8 mouse cellular contexts compared by ENCODE assay signal in the genomic region with DNA sequence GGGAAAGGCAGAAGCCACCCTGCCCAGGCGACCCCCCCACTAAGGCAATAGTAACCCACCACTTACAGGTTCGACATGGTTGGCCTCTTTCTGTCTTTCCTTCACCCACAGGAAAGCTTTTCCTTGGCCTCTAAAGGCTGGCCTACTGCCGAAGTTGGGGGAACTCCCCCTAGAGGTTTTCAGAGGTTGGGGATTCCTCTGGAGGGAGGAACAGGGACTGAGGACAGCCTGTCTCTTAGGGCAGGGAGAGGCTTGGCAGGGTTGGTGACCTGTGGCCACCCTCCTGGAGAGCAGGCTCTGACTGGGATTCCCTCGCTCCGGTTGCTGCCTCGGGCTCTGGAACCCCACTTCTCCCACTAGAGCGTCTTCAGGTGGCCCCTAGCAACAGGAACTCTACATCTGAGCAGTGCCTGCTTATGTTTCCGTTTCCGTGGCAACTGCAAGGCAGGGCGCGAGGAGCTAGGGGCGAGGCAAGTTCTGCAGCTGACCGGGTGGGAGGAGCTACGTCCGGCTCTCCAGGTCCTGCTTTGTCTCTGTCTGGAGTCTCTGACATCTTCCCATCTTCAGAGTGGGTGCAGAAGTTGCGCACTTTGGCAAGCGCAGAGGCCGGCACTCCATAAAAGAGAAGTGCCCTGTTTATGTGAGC. TPM values are rescaled to one million over a fixed set of nuclear protein-coding genes. Genes with fewer than 3 reads are reported as not detected.
DNase-seq lines count a peak whose midpoint lies in the region; ATAC-seq and TF ChIP-seq lines count a peak whose summit lies in the region.

A gene (minus strand): TSS at position 303 of the 646 bp plus-strand sequence.

- no peak for TF ChIP-seq CTCF in liver, postnatal 0 days (IDR thresholded peaks at IDR 0.05; ENCODE audit: low read depth)

- peak; percentile 95 for ATAC-seq in frontal cortex, adult (ENCODE audit: low TSS enrichment)
- peak; percentile 36; the same call in 1 of the 2 replicates for ATAC-seq in liver, postnatal 0 days

- H3K27me3 ChIP-seq in liver, postnatal 0 days (ENCODE audit: insufficient read depth, low read length) = peaks cover 4% of the 10 kb centered on the region; the same call in 1 of the 2 replicates

- no peak within 1 kb of the TSS for H3K27ac ChIP-seq in liver, postnatal 0 days (ENCODE audit: low read depth)

- H3K9ac ChIP-seq in liver, postnatal 0 days (replicated peaks) = no peak within 1 kb of the TSS

- H3K4me2 ChIP-seq in liver, postnatal 0 days (ENCODE audit: low read depth, low read length) = 0 out of 2 replicates have a peak within 1 kb of the TSS, but pooled peaks have one; percentile 18

- no peaks in the 10 kb centered on the region for H3K36me3 ChIP-seq in liver, postnatal 0 days (replicated peaks; ENCODE audit: insufficient read depth, low read length)

- H3K4me3 ChIP-seq in liver, postnatal 0 days (ENCODE audit: low read depth, low read length) = no peak within 1 kb of the TSS

- 0 out of 2 replicates have a peak, but pooled peaks cover 4% of the 10 kb centered on the region for H3K4me1 ChIP-seq in liver, postnatal 0 days (ENCODE audit: insufficient read depth)

- intact Hi-C loops in heart, postnatal 36 days (cut with DNase I) = no loop called here

- DNase-seq in spleen, adult 18-20 months = peak; percentile 42 to 57
- no peak for DNase-seq in spleen, adult 12 weeks (ENCODE audit: low spot score)
- peak; percentile 47 to 67 for DNase-seq in heart, postnatal 36 days
- peak; percentile 59 for DNase-seq in layer of hippocampus, adult 11-12 months (ENCODE audit: low spot score)
- peak; percentile 42 for DNase-seq in liver, postnatal 0 days
- peak; percentile 71 for DNase-seq in ovary, adult 18-20 months (ENCODE audit: low spot score)
- peak; percentile 24 for DNase-seq in thymus, postnatal 0 days (ENCODE audit: low spot score)

- 3% methylated on average over 18 of the region's 18 CpGs for WGBS in liver, postnatal 0 days (ENCODE audit: insufficient replicate concordance)

- no peaks in the 10 kb centered on the region for H3K9me3 ChIP-seq in liver, postnatal 0 days (ENCODE audit: low read length)

- no peak for TF ChIP-seq EP300 in liver, postnatal 0 days (IDR thresholded peaks at IDR 0.05; ENCODE audit: low read depth)

RNA-seq across cellular contexts. Expression of the gene that starts here (rescaled TPM):
- not detected for total RNA-seq in heart, postnatal 36 days (2021)
- 1.5 and 1.7 TPM in 2 replicates for polyA plus RNA-seq in liver, postnatal 0 days (2015; fragmentation: Nextera tagmentation; extraction: Ambion mirVana)
- 0.07 and 0.14 TPM in 2 replicates for polyA plus RNA-seq in thymus, postnatal 0 days (2015; fragmentation: Nextera tagmentation; extraction: Ambion mirVana)

Comparison
In these comparisons a context has a peak if more than half of its experiments do, and no peak if none do; other contexts are left out.
1. Peak in DNase-seq in heart, postnatal 36 days; RNA of the gene not detected or under 1 TPM.
2. Peak in DNase-seq in thymus, postnatal 0 days; RNA of the gene not detected or under 1 TPM.